Mouse (Mus musculus): ENCODE data around the gene Ubxn4.
"Not testable (repeated sequence)": the region's sequence is repeated elsewhere in the genome, so short reads cannot be mapped to it uniquely, and the experiment has no call there.

Ubxn4 gene

GRCm38 (mm10) chr1:128243627-128243995 is at the start of gene Ubxn4:
Ubxn4 (plus strand) TSS chr1:128243964.
- DNase-seq (ENCODE audit: low read depth), result no peak

- DNase-seq (ENCODE audit: low read depth), result no peak
Observed at GRCm38 (mm10) chr1:128194011-128194410, 49.8 kb upstream of the Ubxn4 start.

- DNase-seq (ENCODE audit: low read depth), result no peak
Observed at GRCm38 (mm10) chr1:128197353-128197752, 46.4 kb upstream of the Ubxn4 start.

GRCm38 (mm10) chr1:128213261-128213660 is 30.5 kb upstream of the Ubxn4 start:
- DNase-seq (ENCODE audit: low read depth), result no peak

- no peak for DNase-seq (ENCODE audit: low read depth)
Observed at GRCm38 (mm10) chr1:128221886-128222285, 21.9 kb upstream of the Ubxn4 start.

GRCm38 (mm10) chr1:128223304-128223703 is 20.5 kb upstream of the Ubxn4 start:
- no peak for DNase-seq (ENCODE audit: low read depth)

- no peak for DNase-seq (ENCODE audit: low read depth)
Observed at GRCm38 (mm10) chr1:128235181-128235580, 8.6 kb upstream of the Ubxn4 start.

- DNase-seq (ENCODE audit: low read depth), result peak; percentile 99
Observed at GRCm38 (mm10) chr1:128243996-128244726, 397 bp downstream of the Ubxn4 start.

- peak; percentile 59 for DNase-seq (ENCODE audit: low read depth)
Observed at GRCm38 (mm10) chr1:128244727-128245355, 1.1 kb downstream of the Ubxn4 start.

- not testable (repeated sequence) for DNase-seq (ENCODE audit: low read depth)
Observed at GRCm38 (mm10) chr1:128267061-128267460, 23.3 kb downstream of the Ubxn4 start.

GRCm38 (mm10) chr1:128270731-128271130 is 27.0 kb downstream of the Ubxn4 start:
- DNase-seq (ENCODE audit: low read depth), result no peak

- peak; percentile 27 for DNase-seq (ENCODE audit: low read depth)
Observed at GRCm38 (mm10) chr1:128275908-128276307, 32.1 kb downstream of the Ubxn4 start.

- DNase-seq (ENCODE audit: low read depth), result no peak
Observed at GRCm38 (mm10) chr1:128278563-128278962, 34.8 kb downstream of the Ubxn4 start.

GRCm38 (mm10) chr1:128281753-128282152 is 38.0 kb downstream of the Ubxn4 start:
- peak; percentile 17 for DNase-seq (ENCODE audit: low read depth)

- DNase-seq (ENCODE audit: low read depth), result no peak
Observed at GRCm38 (mm10) chr1:128282924-128283323, 39.2 kb downstream of the Ubxn4 start.

- DNase-seq (ENCODE audit: low read depth), result no peak
Observed at GRCm38 (mm10) chr1:128284157-128284690, 40.5 kb downstream of the Ubxn4 start.

GRCm38 (mm10) chr1:128285136-128285535 is 41.4 kb downstream of the Ubxn4 start:
- no peak for DNase-seq (ENCODE audit: low read depth)

GRCm38 (mm10) chr1:128290295-128290694 is 46.5 kb downstream of the Ubxn4 start:
- DNase-seq (ENCODE audit: low read depth), result no peak

GRCm38 (mm10) chr1:128293524-128293923 is 49.8 kb downstream of the Ubxn4 start:
- DNase-seq (ENCODE audit: low read depth), result no peak

- no peak for DNase-seq (ENCODE audit: low read depth)
Observed at GRCm38 (mm10) chr1:128295296-128295695, 51.5 kb downstream of the Ubxn4 start.

- no peak for DNase-seq (ENCODE audit: low read depth)
Observed at GRCm38 (mm10) chr1:128295717-128296528, 52.2 kb downstream of the Ubxn4 start.

- no peak for DNase-seq (ENCODE audit: low read depth)
Observed at GRCm38 (mm10) chr1:128303900-128304299, 60.1 kb downstream of the Ubxn4 start.

GRCm38 (mm10) chr1:128309043-128309442 is 65.3 kb downstream of the Ubxn4 start:
- DNase-seq (ENCODE audit: low read depth), result no peak

Data from c-Kit-positive CD71-positive TER-119-negative erythroid progenitor cells, embryonic 14.5 days (primary cell).